Comparison of ENCODE assay signal across 8 mouse cellular contexts in the genomic region with DNA sequence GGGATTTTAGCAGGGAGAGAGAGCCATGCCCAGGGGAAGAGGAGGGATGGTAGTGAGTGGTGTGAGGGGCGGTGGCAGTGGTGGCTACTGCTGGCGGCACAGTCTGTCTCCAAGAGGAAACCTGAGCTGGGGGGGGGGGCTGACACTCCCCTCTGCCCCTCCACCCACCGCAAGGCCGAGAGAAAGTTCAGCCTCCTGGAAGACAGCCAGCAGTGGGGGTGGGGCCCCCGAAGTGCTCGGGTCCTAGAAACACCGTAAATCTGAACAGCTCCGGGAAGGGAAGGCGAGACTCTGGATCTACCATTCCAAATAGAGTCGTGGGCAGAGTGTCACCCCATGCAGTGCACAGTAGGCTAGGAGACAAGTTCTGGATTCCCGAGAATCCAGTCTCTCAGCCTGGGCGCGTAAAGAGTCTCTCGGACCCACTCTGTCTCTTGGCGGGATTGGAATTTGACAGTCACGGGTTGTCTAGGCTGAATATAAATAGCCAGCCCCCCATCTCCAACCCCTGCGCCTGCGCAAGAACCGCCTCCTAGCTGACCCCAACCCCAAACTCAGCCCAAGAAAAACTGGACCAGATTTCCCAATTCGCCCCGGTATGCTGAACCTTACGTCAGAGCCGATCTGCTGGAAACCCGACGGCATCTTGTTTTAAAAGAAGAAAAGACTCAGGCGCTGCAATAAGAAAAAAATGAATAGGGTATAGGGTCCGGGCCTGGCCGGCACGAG. TPM values are rescaled to one million over a fixed set of nuclear protein-coding genes. Genes with fewer than 3 reads are reported as not detected.
DNase-seq lines count a peak whose midpoint lies in the region; ATAC-seq and TF ChIP-seq lines count a peak whose summit lies in the region.

No protein-coding gene starts in this region.

- peak overlapping the region; percentile 80 for H3K4me2 ChIP-seq in lung, embryonic 16.5 days (ENCODE audit: low read depth, low read length)

- H3K9me3 ChIP-seq in lung, embryonic 16.5 days (ENCODE audit: control insufficient read depth, low read length): no peaks in the 10 kb centered on the region

- no peak for TF ChIP-seq CTCF in left cerebral cortex, adult 2 months (IDR thresholded peaks at IDR 0.05)
- no peak for TF ChIP-seq CTCF in heart, adult 2 months (IDR thresholded peaks at IDR 0.05)

- no peaks in the 10 kb centered on the region for H3K27me3 ChIP-seq in heart, adult 2 months (ENCODE audit: control insufficient read depth, insufficient read depth, low read length)
- H3K27me3 ChIP-seq in lung, embryonic 16.5 days (ENCODE audit: control insufficient read depth, insufficient read depth, low read depth, low read length): no peaks in the 10 kb centered on the region

- no peaks in the 10 kb centered on the region for H3K79me2 ChIP-seq in heart, adult 2 months (replicated peaks; ENCODE audit: control insufficient read depth, insufficient read depth, low read length)

- TF ChIP-seq POLR2A in heart, adult 2 months (IDR thresholded peaks at IDR 0.05; ENCODE audit: insufficient read depth, low read depth, low read length): peak; percentile 74; the same call in 1 of the 2 replicates

- H3K36me3 ChIP-seq in heart, adult 2 months (ENCODE audit: control insufficient read depth, insufficient read depth, low read length): peaks cover 4% of the 10 kb centered on the region; the same call in 1 of the 2 replicates
- 0 out of 2 replicates have a peak, but pooled peaks cover 2% of the 10 kb centered on the region for H3K36me3 ChIP-seq in lung, embryonic 16.5 days (ENCODE audit: control insufficient read depth, insufficient read depth, low read length)

- no peak overlapping the region for H3K27ac ChIP-seq in left cerebral cortex, adult 2 months
- peak overlapping the region; percentile 97 for H3K27ac ChIP-seq in heart, adult 2 months
- H3K27ac ChIP-seq in lung, embryonic 16.5 days (ENCODE audit: low read length): peak overlapping the region; percentile 87

- TF ChIP-seq EP300 in heart, adult 2 months (IDR thresholded peaks at IDR 0.05; ENCODE audit: insufficient read depth, low read depth, low read length): no peak; the same call in 1 of the 2 replicates

- peak overlapping the region; percentile 30 for H3K4me3 ChIP-seq in left cerebral cortex, adult 2 months
- peak overlapping the region; percentile 48 for H3K4me3 ChIP-seq in heart, adult 2 months
- peak overlapping the region; percentile 61 for H3K4me3 ChIP-seq in lung, embryonic 16.5 days (ENCODE audit: low read length)

- DNase-seq in left cerebral cortex, adult 2 months (ENCODE audit: extremely low spot score in 1 of 2, low spot score in 2 of 2): no peak
- DNase-seq in left cerebral cortex, adult 9 months (ENCODE audit: low spot score in 2 of 2): no peak
- peak; percentile 46 for DNase-seq in embryo, embryonic 11.5 days (ENCODE audit: low read depth, low spot score)
- DNase-seq in heart, adult 2 months: peak; percentile 75 to 76
- peak; percentile 63 for DNase-seq in kidney, adult 18-20 months
- DNase-seq in Muller cell, postnatal 12 days (ENCODE audit: inconsistent ontology term): no peak

- ATAC-seq in lung, embryonic 16.5 days (ENCODE audit: low read depth): peak; percentile 59
- ATAC-seq in frontal cortex, adult (ENCODE audit: low TSS enrichment): no peak

- WGBS in heart, adult 2 months: 8% methylated on average over 29 of the region's 29 CpGs
- under 1% methylated on average over 29 of the region's 29 CpGs for WGBS in lung, embryonic 16.5 days

- intact Hi-C loops in left cerebral cortex, adult 2 months (cut with DNase I): no loop called here
- intact Hi-C loops in heart, adult 2 months (cut with DNase I): no loop called here

- H3K9ac ChIP-seq in heart, adult 2 months (ENCODE audit: low read depth, low read length): peak overlapping the region; percentile 75
- H3K9ac ChIP-seq in lung, embryonic 16.5 days (ENCODE audit: low read length): peak overlapping the region; percentile 66

- H3K4me1 ChIP-seq in heart, adult 2 months (ENCODE audit: control insufficient read depth, insufficient read depth, low read length): no peaks in the 10 kb centered on the region; the same call in 1 of the 2 replicates
- H3K4me1 ChIP-seq in lung, embryonic 16.5 days (replicated peaks; ENCODE audit: control insufficient read depth, insufficient read depth, low read length): peaks cover 19% of the 10 kb centered on the region

RNA-seq across cellular contexts. Expression of a gene that starts 0.5 kb away (rescaled TPM):
- 1 to 10 TPM; 2.3 to 4.1 TPM for total RNA-seq in left cerebral cortex, adult 2 months (2021)
- 100 to 1,000 TPM; 363 to 456 TPM for total RNA-seq in heart, adult 2 months (2021)
- polyA plus RNA-seq in heart, adult 2 months (2012; rRNA removed): 516 and 737 TPM in 2 replicates
- 17.1 and 17.2 TPM in 2 replicates for polyA plus RNA-seq in lung, embryonic 16.5 days (2015; fragmentation: Nextera tagmentation; extraction: Ambion mirVana)

RNA-seq across cellular contexts. Expression of a gene that starts 11.9 kb away (rescaled TPM):
- 1 to 10 TPM; 9.9 to 10.0 TPM for total RNA-seq in left cerebral cortex, adult 2 months (2021)
- total RNA-seq in heart, adult 2 months (2021): 10 to 100 TPM; 16.7 to 22.6 TPM
- 64.2 and 66.2 TPM in 2 replicates for polyA plus RNA-seq in heart, adult 2 months (2012; rRNA removed)
- 2.7 and 4.9 TPM in 2 replicates for polyA plus RNA-seq in lung, embryonic 16.5 days (2015; fragmentation: Nextera tagmentation; extraction: Ambion mirVana)

RNA-seq across cellular contexts. Expression of a gene that starts 17.1 kb away (rescaled TPM):
- not detected for total RNA-seq in left cerebral cortex, adult 2 months (2021)
- not detected for total RNA-seq in heart, adult 2 months (2021)
- 0.50 and 3.5 TPM in 2 replicates for polyA plus RNA-seq in heart, adult 2 months (2012; rRNA removed)
- 172 and 202 TPM in 2 replicates for polyA plus RNA-seq in lung, embryonic 16.5 days (2015; fragmentation: Nextera tagmentation; extraction: Ambion mirVana)

RNA-seq across cellular contexts. Expression of a gene that starts 25.7 kb away (rescaled TPM):
- 100 to 1,000 TPM; 408 to 429 TPM for total RNA-seq in left cerebral cortex, adult 2 months (2021)
- 100 to 1,000 TPM; 397 to 444 TPM for total RNA-seq in heart, adult 2 months (2021)
- 360 and 540 TPM in 2 replicates for polyA plus RNA-seq in heart, adult 2 months (2012; rRNA removed)
- polyA plus RNA-seq in lung, embryonic 16.5 days (2015; fragmentation: Nextera tagmentation; extraction: Ambion mirVana): 1,390 and 1,410 TPM in 2 replicates

RNA-seq across cellular contexts. Expression of a gene that starts 33.5 kb away (rescaled TPM):
- 100 to 1,000 TPM; 116 to 124 TPM for total RNA-seq in left cerebral cortex, adult 2 months (2021)
- total RNA-seq in heart, adult 2 months (2021): 100 to 1,000 TPM; 143 to 144 TPM
- polyA plus RNA-seq in heart, adult 2 months (2012; rRNA removed): 138 and 190 TPM in 2 replicates
- polyA plus RNA-seq in lung, embryonic 16.5 days (2015; fragmentation: Nextera tagmentation; extraction: Ambion mirVana): 20.6 and 23.0 TPM in 2 replicates

Comparison
In these comparisons a context has a peak if more than half of its experiments do, and no peak if none do; other contexts are left out.
1. DNase-seq: peak in embryo, embryonic 11.5 days (single experiment), heart, adult 2 months (2 of 2) and kidney, adult 18-20 months (single experiment); none in left cerebral cortex, adult 2 months (0 of 2), left cerebral cortex, adult 9 months (0 of 2) and Muller cell, postnatal 12 days (single experiment).
2. RNA of a gene that starts 0.5 kb away (total RNA-seq): 363 to 456 TPM in heart, adult 2 months; 2.3 to 4.1 TPM in left cerebral cortex, adult 2 months; every median in the first group is over 10 times any median in the second.
3. Peak in every context shown above with its lines, with median percentiles within 50 percentile points of each other: H3K4me3 ChIP-seq.